Mouse (Mus musculus) megakaryocyte-erythroid progenitor cell, adult 5-6 weeks (primary cell): ENCODE measurements around the gene Dapp1. TPM values are rescaled to one million over a fixed set of nuclear protein-coding genes. Genes with fewer than 3 reads are reported as not detected.
A peak's percentile ranks its signal among the peaks of the same experiment; 100 is the strongest.

Experiments used
- ATAC-seq: replicated peaks from 2 replicates; pipeline ENCODE4 v1.8.0; 2016; ENCODE audit warnings: mild to moderate bottlenecking, inconsistent platforms; ENCODE audit not compliant: severe bottlenecking, poor library complexity, low FRiP score, low TSS enrichment
- total RNA-seq, 2 experiments: library from RNA; stranded (forward) in 1 of 2; stranded (reverse) in 1 of 2; fragments of 200-1000, 215-1000 nt in 1 of 2; fragments of >200 nt in 1 of 2; fragmentation: Nextera tagmentation in 1 of 2; gene quantifications; 2 replicates each; pipeline ENCODE4 v1.2.3; 2014 to 2017

The Dapp1 gene
- total RNA-seq (2014; fragmentation: Nextera tagmentation) (82.8 and 108 TPM in 2 replicates), total RNA-seq (2017) (110 and 171 TPM in 2 replicates)

DNA sequence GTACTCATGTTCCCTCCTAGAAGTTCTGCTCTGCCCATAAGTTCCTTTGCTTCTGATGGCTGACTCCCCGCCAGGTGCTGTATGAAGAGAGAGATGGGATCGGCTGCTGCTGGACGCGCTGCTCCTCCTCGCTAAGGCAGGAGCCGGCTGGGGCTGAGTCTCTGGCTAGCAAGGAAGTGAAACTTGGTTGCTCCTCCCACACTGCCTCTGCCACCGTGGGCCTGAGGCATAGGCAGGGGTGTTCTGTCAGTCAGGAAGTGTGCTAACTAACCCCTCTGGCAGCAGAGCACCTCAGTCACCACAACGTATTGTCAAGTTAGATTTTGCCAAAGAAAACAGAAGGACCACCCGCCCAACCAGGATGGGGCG, at the start of gene Dapp1:
Dapp1 (minus strand) TSS at position 164 of the 369 bp plus-strand sequence.
- peak; percentile 85 for ATAC-seq

DNA sequence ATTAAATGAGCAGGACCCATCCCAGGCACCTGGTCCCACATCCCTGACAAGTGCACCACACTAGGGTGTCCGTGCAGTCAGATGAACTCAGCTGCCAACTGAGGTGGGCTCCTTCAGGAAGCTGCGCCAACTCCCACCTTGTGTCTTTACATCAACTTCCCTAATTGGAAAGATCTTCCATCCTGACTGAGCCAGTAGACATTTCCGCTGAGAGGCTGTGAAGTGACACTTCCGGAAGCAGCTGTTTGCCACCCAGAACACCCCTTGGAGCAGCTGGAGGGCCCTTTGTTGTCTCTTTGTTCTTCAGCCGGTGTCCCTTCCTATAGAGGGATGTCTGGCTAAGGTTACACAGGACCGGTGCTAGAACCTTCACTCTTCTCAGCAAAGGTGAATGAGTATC, 49.2 kb upstream of the Dapp1 start:
- ATAC-seq = no peak

- peak; percentile 74 for ATAC-seq
These were observed 48.0 kb upstream of the Dapp1 start for GRCm38 (mm10) chr3:138029351-138029750.

DNA sequence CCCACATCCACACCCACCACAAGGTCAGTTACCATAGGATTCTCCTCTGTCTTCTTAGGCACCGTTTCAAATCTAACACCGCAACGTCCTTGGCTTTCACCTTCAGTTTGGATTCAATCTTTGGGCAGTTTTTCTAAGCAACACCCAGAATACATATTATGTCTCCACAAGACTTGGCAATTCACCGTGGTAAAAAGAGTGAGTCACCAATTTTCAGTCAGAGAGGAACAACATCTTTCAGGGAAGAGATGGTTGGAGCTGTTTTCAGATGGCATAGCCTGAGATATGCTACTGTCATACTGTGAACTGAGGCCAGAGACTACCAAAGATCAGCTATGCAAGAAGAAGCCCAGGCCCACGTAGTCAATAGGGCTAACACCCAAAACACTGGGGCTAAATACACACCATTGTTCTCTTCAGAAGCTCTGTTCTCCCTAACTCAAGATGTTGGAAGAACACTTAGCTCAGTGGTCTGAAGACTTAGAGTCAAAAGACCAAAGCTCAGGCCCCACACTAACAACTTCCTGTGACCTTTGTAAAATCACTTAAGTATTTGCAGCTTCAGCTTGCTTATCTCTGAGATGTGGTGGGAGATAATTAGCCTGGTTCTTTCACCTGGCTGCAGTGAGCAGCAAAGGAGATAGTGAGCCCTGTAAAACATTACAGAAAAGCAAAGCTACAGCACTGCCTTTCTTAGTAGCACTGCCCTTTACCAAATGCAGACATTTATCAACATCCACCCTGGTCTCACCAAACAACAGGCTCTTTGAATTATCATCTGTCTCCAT, 46.4 kb upstream of the Dapp1 start:
- ATAC-seq = no peak

GRCm38 (mm10) chr3:138026286-138026685, 44.9 kb upstream of the Dapp1 start:
- no peak for ATAC-seq

GRCm38 (mm10) chr3:138022651-138023050, 41.3 kb upstream of the Dapp1 start:
- ATAC-seq = 0 out of 2 replicates have a peak, but pooled peaks have one; percentile 1

GRCm38 (mm10) chr3:138022003-138022402, 40.7 kb upstream of the Dapp1 start:
- peak; percentile 65 for ATAC-seq

DNA sequence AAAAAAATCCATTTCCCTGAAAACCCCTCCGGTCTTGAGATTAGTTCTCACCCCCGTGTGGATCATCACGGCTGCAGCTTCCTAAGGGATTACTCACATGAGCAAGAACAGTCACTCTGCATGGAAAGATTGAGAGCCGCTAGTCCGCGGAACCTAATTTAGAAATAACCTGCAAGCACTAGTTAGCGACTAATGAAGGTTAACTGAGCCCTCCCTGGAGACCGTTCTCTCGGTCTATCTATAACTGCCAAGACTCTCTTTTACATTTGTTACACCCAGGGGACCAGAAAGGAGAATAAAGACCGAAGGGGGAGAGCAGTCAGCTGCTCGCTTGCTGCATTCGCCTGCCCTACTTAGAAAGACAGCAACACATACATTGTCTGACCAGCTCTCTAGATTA, 35.5 kb upstream of the Dapp1 start:
- no peak for ATAC-seq

- ATAC-seq = no peak
These were observed 33.4 kb upstream of the Dapp1 start for GRCm38 (mm10) chr3:138014725-138015124.

GRCm38 (mm10) chr3:138012351-138012750, 31.0 kb upstream of the Dapp1 start:
- no peak for ATAC-seq

- ATAC-seq = no peak
These were observed 26.8 kb upstream of the Dapp1 start for GRCm38 (mm10) chr3:138008152-138008551.

GRCm38 (mm10) chr3:138006896-138007295, 25.6 kb upstream of the Dapp1 start:
- ATAC-seq = no peak

DNA sequence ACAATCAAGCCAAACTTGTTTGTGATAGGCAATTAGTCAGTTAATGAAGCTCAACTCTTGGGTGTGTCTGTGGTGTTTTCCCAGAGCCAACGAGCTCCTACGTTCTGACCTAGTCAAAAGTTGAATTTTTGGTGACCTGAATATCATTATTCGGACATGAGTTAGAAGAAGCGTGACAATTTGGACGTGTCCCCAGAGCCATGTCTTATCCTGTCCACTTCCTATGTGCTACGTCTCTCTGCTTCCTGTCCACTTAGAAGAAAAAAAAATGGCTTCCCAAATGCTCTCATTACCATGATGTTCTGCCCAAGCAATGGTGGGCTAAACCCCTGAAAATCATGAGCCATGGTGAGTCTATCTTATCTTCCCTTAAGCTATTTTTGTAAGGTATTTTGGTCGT, 21.9 kb upstream of the Dapp1 start:
- no peak for ATAC-seq

- no peak for ATAC-seq
These were observed 21.2 kb upstream of the Dapp1 start for GRCm38 (mm10) chr3:138002545-138002944.

DNA sequence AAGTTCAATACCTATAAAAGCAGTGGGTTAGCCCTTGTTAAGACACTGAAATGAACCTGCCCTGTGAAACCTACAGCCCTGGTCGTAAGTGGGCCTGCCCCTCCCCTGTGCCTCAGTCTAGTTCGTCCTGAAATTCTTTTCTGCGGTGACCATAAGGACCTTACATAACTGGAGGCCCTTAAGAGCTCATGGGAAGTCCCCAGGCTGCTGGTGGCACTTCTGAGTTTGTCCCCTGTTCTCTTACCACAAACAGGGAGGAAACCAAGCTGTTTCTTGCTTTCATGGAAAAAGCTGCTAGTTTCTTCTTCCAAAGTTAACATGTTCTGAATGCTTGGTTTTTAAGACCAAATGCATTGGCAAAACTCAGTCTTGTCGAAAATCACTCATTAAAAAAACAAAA, 20.5 kb upstream of the Dapp1 start:
- ATAC-seq = 0 out of 2 replicates have a peak, but pooled peaks have one; percentile 2

DNA sequence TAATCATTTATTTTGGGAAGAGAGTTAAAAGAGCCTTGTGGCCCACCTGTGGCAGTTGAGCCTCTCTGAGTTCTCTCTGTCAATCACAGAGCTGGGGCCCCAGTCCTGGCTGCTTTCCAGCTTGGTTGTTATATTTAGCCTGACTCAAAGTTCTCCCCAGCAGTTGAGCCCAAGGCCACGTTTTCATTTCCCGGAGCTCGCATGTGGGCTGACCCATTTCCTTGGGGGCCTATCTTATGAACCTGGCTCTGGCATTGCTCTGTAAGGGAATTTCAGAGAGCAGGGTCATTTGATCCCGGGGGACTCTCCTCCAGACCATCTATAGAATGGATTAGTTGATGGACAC, 19.4 kb upstream of the Dapp1 start:
- ATAC-seq = no peak

GRCm38 (mm10) chr3:138000062-138000723, 18.8 kb upstream of the Dapp1 start:
- no peak for ATAC-seq

DNA sequence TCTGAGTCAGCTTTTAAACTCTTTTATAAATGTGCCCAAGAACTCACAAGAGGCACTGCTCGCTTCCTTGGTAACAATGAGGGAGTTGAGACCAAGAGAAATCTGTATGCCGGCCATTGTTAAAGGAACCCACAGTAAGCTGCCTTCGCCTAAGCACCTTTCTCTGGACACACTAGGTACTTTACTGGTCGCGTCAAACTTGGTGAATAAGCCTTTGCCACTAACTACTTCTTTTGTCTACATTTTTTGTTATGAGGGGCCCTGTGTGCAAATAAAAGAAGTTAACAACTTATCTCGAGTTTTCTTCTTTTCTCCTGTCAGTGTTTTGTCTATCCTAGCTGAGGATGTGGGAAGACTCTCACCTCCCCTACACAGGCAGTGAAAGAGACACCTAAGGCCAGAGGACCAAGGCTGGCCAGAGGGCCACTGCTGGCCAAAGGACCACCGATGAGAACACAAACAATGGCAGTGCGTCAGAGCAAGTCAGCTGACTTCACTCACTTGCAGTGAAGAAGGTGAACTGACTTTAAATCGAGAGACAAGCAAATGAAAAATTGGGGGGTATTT, 18.0 kb upstream of the Dapp1 start:
- ATAC-seq = no peak

- ATAC-seq = 0 out of 2 replicates have a peak, but pooled peaks have one; percentile 28
These were observed 17.3 kb upstream of the Dapp1 start for GRCm38 (mm10) chr3:137998491-137999223.

DNA sequence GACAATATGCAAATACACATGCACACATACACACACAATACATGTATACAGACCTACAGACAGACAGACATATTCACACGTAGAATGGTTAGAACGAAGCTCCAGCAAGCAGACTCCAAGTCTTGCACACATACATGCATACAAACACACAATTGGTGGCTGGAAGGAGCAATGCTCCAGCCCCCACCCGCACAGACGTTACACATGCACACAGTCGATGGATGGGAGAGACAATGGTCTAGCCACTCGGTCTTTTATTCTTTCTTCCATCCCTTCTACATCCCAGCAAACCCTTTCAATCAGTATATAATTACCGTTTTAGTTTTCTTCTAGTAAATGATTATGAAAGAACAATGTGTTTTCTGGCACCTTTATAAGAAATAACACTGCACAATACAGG, 14.1 kb upstream of the Dapp1 start:
- no peak for ATAC-seq
